Mouse (Mus musculus) mesoderm, embryonic 11.5 days (tissue): ENCODE data around the gene Zfp651.

Experiments
- DNase-seq: peaks from one replicate; pipeline ENCODE4 v3.0.0-alpha.2; 2012; ENCODE audit warnings: low read depth, low spot score

The Zfp651 gene

GRCm38 (mm10) chr9:121759091-121760081, at the start of gene Zfp651:
Zfp651 (plus strand) TSS chr9:121759330.
- DNase-seq: peak; percentile 82

GRCm38 (mm10) chr9:121709898-121710583, 49.1 kb upstream of the Zfp651 start, which contains the start of gene Ss18l2:
Ss18l2 (plus strand) TSS chr9:121710329.
- peak; percentile 100 for DNase-seq

- no peak for DNase-seq
Observed at GRCm38 (mm10) chr9:121710584-121710975, 48.5 kb upstream of the Zfp651 start.

- no peak for DNase-seq
Observed at GRCm38 (mm10) chr9:121717048-121717447, 42.1 kb upstream of the Zfp651 start.

- DNase-seq: no peak
Observed at GRCm38 (mm10) chr9:121718070-121718705, 40.9 kb upstream of the Zfp651 start.

GRCm38 (mm10) chr9:121718792-121719318, 40.3 kb upstream of the Zfp651 start, which contains the start of gene Nktr:
Nktr (plus strand) TSS chr9:121719169.
- peak; percentile 99 for DNase-seq

- peak; percentile 66 for DNase-seq
Observed at GRCm38 (mm10) chr9:121719347-121720331, 39.5 kb upstream of the Zfp651 start.

- no peak for DNase-seq
Observed at GRCm38 (mm10) chr9:121740490-121740889, 18.6 kb upstream of the Zfp651 start.

GRCm38 (mm10) chr9:121741168-121741567, 18.0 kb upstream of the Zfp651 start:
- DNase-seq: no peak

GRCm38 (mm10) chr9:121744051-121744450, 15.1 kb upstream of the Zfp651 start:
- no peak for DNase-seq

GRCm38 (mm10) chr9:121752774-121753173, 6.4 kb upstream of the Zfp651 start:
- no peak for DNase-seq

- no peak for DNase-seq
Observed at GRCm38 (mm10) chr9:121754624-121755023, 4.5 kb upstream of the Zfp651 start.

GRCm38 (mm10) chr9:121756785-121757184, 2.3 kb upstream of the Zfp651 start:
- no peak for DNase-seq

GRCm38 (mm10) chr9:121757432-121757831, 1.7 kb upstream of the Zfp651 start:
- no peak for DNase-seq

- DNase-seq: peak; percentile 30
Observed at GRCm38 (mm10) chr9:121757835-121758814, 1.0 kb upstream of the Zfp651 start.

GRCm38 (mm10) chr9:121760271-121761090, 1.4 kb downstream of the Zfp651 start:
- DNase-seq: peak; percentile 90

- no peak for DNase-seq
Observed at GRCm38 (mm10) chr9:121761091-121761665, 2.0 kb downstream of the Zfp651 start.

GRCm38 (mm10) chr9:121761787-121762186, 2.7 kb downstream of the Zfp651 start:
- DNase-seq: no peak
